Mouse (Mus musculus) liver, embryonic 15.5 days (tissue): ENCODE data around the gene Gpbp1. TPM values are rescaled to one million over a fixed set of nuclear protein-coding genes. Genes with fewer than 3 reads are reported as not detected.

Source experiments
- ATAC-seq: fragments of 200-750 bp; cut with Nextera tagmentation; 2 replicates; pipeline ENCODE4 v1.8.0; 2017; ENCODE audit warnings: moderate number of reproducible peaks, mild to moderate bottlenecking, moderate library complexity; ENCODE audit not compliant: insufficient read depth
- H3K27ac ChIP-seq: fragments of 300-500 bp; sonication (generic); replicated peaks from 2 replicates; pipeline ENCODE4 v1.5.1; 2015; ENCODE audit warnings: mild to moderate bottlenecking, inconsistent platforms
- H3K27me3 ChIP-seq: fragments of 300-500 bp; sonication (generic); 2 replicates; pipeline ENCODE4 v1.6.1; 2015; ENCODE audit warnings: mild to moderate bottlenecking, inconsistent platforms
- H3K36me3 ChIP-seq: fragments of 300-500 bp; sonication (generic); replicated peaks from 2 replicates; pipeline ENCODE4 v1.6.1; 2015; ENCODE audit warnings: moderate library complexity, mild to moderate bottlenecking, inconsistent platforms
- H3K4me1 ChIP-seq: fragments of 300-500 bp; sonication (generic); replicated peaks from 2 replicates; pipeline ENCODE4 v1.6.1; 2015; ENCODE audit warnings: inconsistent platforms
- H3K4me2 ChIP-seq: fragments of 300-500 bp; sonication (generic); 2 replicates; pipeline ENCODE4 v1.6.1; 2015; ENCODE audit warnings: moderate library complexity, mild to moderate bottlenecking, inconsistent platforms
- H3K4me3 ChIP-seq: fragments of 300-500 bp; sonication (generic); replicated peaks from 2 replicates; pipeline ENCODE4 v1.5.1; 2015; ENCODE audit warnings: mild to moderate bottlenecking, inconsistent platforms
- H3K9ac ChIP-seq: fragments of 300-500 bp; sonication (generic); 2 replicates; pipeline ENCODE4 v1.6.1; 2015; ENCODE audit warnings: moderate library complexity, mild to moderate bottlenecking, inconsistent platforms
- H3K9me3 ChIP-seq: fragments of 300-500 bp; sonication (generic); replicated peaks from 2 replicates; pipeline ENCODE4 v1.6.1; 2016; ENCODE audit warnings: inconsistent platforms
- WGBS: fragments of 180-500 bp; shearing (Covaris S2); methylation state at CpG from one replicate; pipeline ENCODE4 v1.1.7; 2015; ENCODE audit warnings: mixed read lengths; ENCODE audit not compliant: insufficient replicate concordance; 5-methylcytosine and 5-hydroxymethylcytosine counted together
- polyA plus RNA-seq: library from polyadenylated mRNA; unstranded; fragments of >200 nt; fragmentation: Nextera tagmentation; extraction: Ambion mirVana; gene quantifications from 2 replicates; pipeline ENCODE4 v1.2.1, GENCODE M21; 2015

Gene Gpbp1
- polyA plus RNA-seq, 1 experiment from 2014 or later, result 35.5 TPM

GRCm38 (mm10) chr13:111516385-111517150, 26.7 kb upstream of the Gpbp1 start:
- ATAC-seq, result no peak
- 70% methylated on average over 7 of the region's 7 CpGs for WGBS
- Histone ChIP-seq H3K27ac (no peak overlapping the region), H3K27me3 (0 out of 2 replicates have a peak, but pooled peaks cover 3% of the 10 kb centered on the region), H3K9ac (no peak overlapping the region), H3K4me2 (no peak overlapping the region), H3K9me3 (no peaks in the 10 kb centered on the region), H3K4me3 (no peak overlapping the region), H3K36me3 (no peaks in the 10 kb centered on the region), H3K4me1 (no peaks in the 10 kb centered on the region)

GRCm38 (mm10) chr13:111509385-111509784, 19.5 kb upstream of the Gpbp1 start:
- no peak overlapping the region for H3K4me2 ChIP-seq
- no peaks in the 10 kb centered on the region for H3K36me3 ChIP-seq
- H3K4me3 ChIP-seq, result no peak overlapping the region
- ATAC-seq, result no peak
- no peak overlapping the region for H3K27ac ChIP-seq
- H3K4me1 ChIP-seq, result 0 out of 2 replicates have a peak, but pooled peaks cover 5% of the 10 kb centered on the region
- H3K27me3 ChIP-seq, result 0 out of 2 replicates have a peak, but pooled peaks cover 3% of the 10 kb centered on the region
- no peaks in the 10 kb centered on the region for H3K9me3 ChIP-seq
- 36% methylated on average over 5 of the region's 5 CpGs for WGBS
- H3K9ac ChIP-seq, result no peak overlapping the region

- 0 out of 2 replicates have a peak, but pooled peaks cover 3% of the 10 kb centered on the region for H3K27me3 ChIP-seq
- ATAC-seq, result no peak
- H3K4me3 ChIP-seq, result no peak overlapping the region
- no peak overlapping the region for H3K4me2 ChIP-seq
- H3K27ac ChIP-seq, result no peak overlapping the region
- WGBS, result 33% methylated on average over 6 of the region's 6 CpGs
- H3K36me3 ChIP-seq, result no peaks in the 10 kb centered on the region
- no peak overlapping the region for H3K9ac ChIP-seq
- 0 out of 2 replicates have a peak, but pooled peaks cover 5% of the 10 kb centered on the region for H3K4me1 ChIP-seq
- no peaks in the 10 kb centered on the region for H3K9me3 ChIP-seq
Observed at GRCm38 (mm10) chr13:111508645-111509044, 18.7 kb upstream of the Gpbp1 start.

- Histone ChIP-seq H3K4me2 (no peak overlapping the region), H3K36me3 (no peaks in the 10 kb centered on the region), H3K9me3 (no peaks in the 10 kb centered on the region), H3K27me3 (peaks cover 39% of the 10 kb centered on the region), H3K4me3 (no peak overlapping the region), H3K9ac (no peak overlapping the region), H3K27ac (no peak overlapping the region), H3K4me1 (peaks cover 12% of the 10 kb centered on the region)
- 65% methylated on average over 11 of the region's 11 CpGs for WGBS
- no peak for ATAC-seq
Observed at GRCm38 (mm10) chr13:111494330-111495029, 4.6 kb upstream of the Gpbp1 start.

- peak overlapping the region; percentile 91 for H3K4me2 ChIP-seq
Observed at GRCm38 (mm10) chr13:111491046-111491756, 1.3 kb upstream of the Gpbp1 start.

GRCm38 (mm10) chr13:111489502-111489801, 459 bp downstream of the Gpbp1 start:
- H3K27me3 ChIP-seq, result peaks cover 28% of the 10 kb centered on the region
- H3K27ac ChIP-seq, result peak overlapping the region; percentile 99
- peak; percentile 17 for ATAC-seq
- H3K4me2 ChIP-seq, result peak overlapping the region; percentile 83
- 2% methylated on average over 20 of the region's 33 CpGs for WGBS
- H3K9me3 ChIP-seq, result no peaks in the 10 kb centered on the region
- peaks cover 7% of the 10 kb centered on the region; the same call in 1 of the 2 replicates for H3K36me3 ChIP-seq
- H3K9ac ChIP-seq, result peak overlapping the region; percentile 99
- peak overlapping the region; percentile 100 for H3K4me3 ChIP-seq
- H3K4me1 ChIP-seq, result peaks cover 33% of the 10 kb centered on the region

More at GRCm38 (mm10) chr13:111491046-111491756, 1.3 kb upstream of the Gpbp1 start:
- Histone ChIP-seq H3K9ac (peak overlapping the region; percentile 77), H3K9me3 (no peaks in the 10 kb centered on the region), H3K36me3 (peaks cover 2% of the 10 kb centered on the region; the same call in 1 of the 2 replicates), H3K4me1 (peaks cover 20% of the 10 kb centered on the region), H3K27ac (no peak overlapping the region), H3K4me3 (peak overlapping the region; percentile 100), H3K27me3 (peaks cover 39% of the 10 kb centered on the region)
- WGBS, result 24% methylated on average over 13 of the region's 13 CpGs
- ATAC-seq, result no peak

- Histone ChIP-seq H3K27ac (peak overlapping the region; percentile 99), H3K4me2 (peak overlapping the region; percentile 83), H3K4me1 (peaks cover 35% of the 10 kb centered on the region), H3K36me3 (peaks cover 7% of the 10 kb centered on the region), H3K4me3 (peak overlapping the region; percentile 100), H3K9ac (peak overlapping the region; percentile 99), H3K9me3 (no peaks in the 10 kb centered on the region), H3K27me3 (peaks cover 27% of the 10 kb centered on the region)
- under 1% methylated on average over 77 of the region's 98 CpGs for WGBS
- peak; percentile 0; the same call in 1 of the 2 replicates for ATAC-seq
Observed at GRCm38 (mm10) chr13:111488651-111489501, 1.0 kb downstream of the Gpbp1 start.

GRCm38 (mm10) chr13:111477695-111478094, 12.2 kb downstream of the Gpbp1 start:
- no peaks in the 10 kb centered on the region for H3K9me3 ChIP-seq
- WGBS, result 71% methylated on average over 2 of the region's 2 CpGs
- no peak overlapping the region for H3K9ac ChIP-seq
- H3K4me2 ChIP-seq, result no peak overlapping the region
- H3K4me3 ChIP-seq, result no peak overlapping the region
- no peaks in the 10 kb centered on the region for H3K27me3 ChIP-seq
- peaks cover 31% of the 10 kb centered on the region for H3K36me3 ChIP-seq
- no peak for ATAC-seq
- no peak overlapping the region for H3K27ac ChIP-seq
- H3K4me1 ChIP-seq, result peaks cover 52% of the 10 kb centered on the region

GRCm38 (mm10) chr13:111470562-111471237, 19.2 kb downstream of the Gpbp1 start:
- peaks cover 22% of the 10 kb centered on the region for H3K4me1 ChIP-seq
- H3K9ac ChIP-seq, result no peak overlapping the region
- no peaks in the 10 kb centered on the region for H3K27me3 ChIP-seq
- H3K36me3 ChIP-seq, result peaks cover 45% of the 10 kb centered on the region
- no peak overlapping the region for H3K4me2 ChIP-seq
- no peak overlapping the region for H3K4me3 ChIP-seq
- WGBS, result 82% methylated on average over 3 of the region's 3 CpGs
- no peaks in the 10 kb centered on the region for H3K9me3 ChIP-seq
- ATAC-seq, result no peak
- H3K27ac ChIP-seq, result no peak overlapping the region

GRCm38 (mm10) chr13:111467350-111467749, 22.6 kb downstream of the Gpbp1 start:
- Histone ChIP-seq H3K27me3 (no peaks in the 10 kb centered on the region), H3K4me2 (no peak overlapping the region), H3K4me1 (peaks cover 7% of the 10 kb centered on the region; the same call in 1 of the 2 replicates), H3K4me3 (no peak overlapping the region), H3K9ac (no peak overlapping the region), H3K27ac (no peak overlapping the region), H3K9me3 (no peaks in the 10 kb centered on the region), H3K36me3 (peaks cover 57% of the 10 kb centered on the region)
- 66% methylated on average over 3 of the region's 3 CpGs for WGBS
- no peak for ATAC-seq
